Comparison of ENCODE assay signal across 8 mouse cellular contexts in genomic region chr16:20671886-20672285, GRCm38 (mm10). TPM values are rescaled to one million over a fixed set of nuclear protein-coding genes. Genes with fewer than 3 reads are reported as not detected.
DNase-seq lines count a peak whose midpoint lies in the region; ATAC-seq and TF ChIP-seq lines count a peak whose summit lies in the region.

No protein-coding gene starts in this region.

- peak overlapping the region; percentile 30; the same call in 1 of the 2 replicates for H3K27ac ChIP-seq in lung, embryonic 14.5 days (ENCODE audit: low read depth)
- peak overlapping the region; percentile 98; the same call in 1 of the 2 replicates for H3K27ac ChIP-seq in embryonic facial prominence, embryonic 10.5 days (replicated peaks)
- H3K27ac ChIP-seq in limb, embryonic 11.5 days (replicated peaks; ENCODE audit: low read depth, low read length), result no peak overlapping the region

- no peak for ATAC-seq in lung, embryonic 14.5 days (ENCODE audit: insufficient read depth)
- 0 out of 2 replicates have a peak, but pooled peaks have one; percentile 6 for ATAC-seq in limb, embryonic 11.5 days (ENCODE audit: insufficient number of reproducible peaks, low FRiP score, low TSS enrichment, low read depth)

- peaks cover 3% of the 10 kb centered on the region; the same call in 1 of the 2 replicates for H3K4me1 ChIP-seq in lung, embryonic 14.5 days (ENCODE audit: insufficient read depth)
- peaks cover 26% of the 10 kb centered on the region for H3K4me1 ChIP-seq in embryonic facial prominence, embryonic 10.5 days
- peaks cover 12% of the 10 kb centered on the region for H3K4me1 ChIP-seq in limb, embryonic 11.5 days (ENCODE audit: control insufficient read depth, insufficient read depth, low read length)

- H3K9me3 ChIP-seq in lung, embryonic 14.5 days (ENCODE audit: low read depth, low read length), result no peaks in the 10 kb centered on the region
- no peaks in the 10 kb centered on the region for H3K9me3 ChIP-seq in embryonic facial prominence, embryonic 10.5 days
- H3K9me3 ChIP-seq in limb, embryonic 11.5 days (ENCODE audit: control insufficient read depth, low read length), result no peaks in the 10 kb centered on the region

- DNase-seq in lung, embryonic 14.5 days, result peak; percentile 5
- no peak for DNase-seq in lung, adult 18-20 months
- no peak for DNase-seq in embryonic facial prominence, embryonic 10.5 days (ENCODE audit: low spot score)
- DNase-seq in limb, embryonic 11.5 days (ENCODE audit: low spot score), result no peak
- DNase-seq in retina, postnatal 1 day, result peak; percentile 14
- no peak for DNase-seq in Muller cell, postnatal 12 days (ENCODE audit: inconsistent ontology term)
- no peak for DNase-seq in left cerebral cortex, adult 11 months (ENCODE audit: low spot score)
- DNase-seq in thymus, adult 18-20 months, result no peak

- peak overlapping the region; percentile 93 for H3K4me3 ChIP-seq in lung, embryonic 14.5 days (ENCODE audit: low read depth, low read length)
- peak overlapping the region; percentile 100 for H3K4me3 ChIP-seq in embryonic facial prominence, embryonic 10.5 days
- peak overlapping the region; percentile 96 for H3K4me3 ChIP-seq in limb, embryonic 11.5 days (ENCODE audit: low read depth, low read length)

- TF ChIP-seq CTCF in lung, embryonic 14.5 days (IDR thresholded peaks at IDR 0.05; ENCODE audit: low read depth), result no peak

- H3K4me2 ChIP-seq in lung, embryonic 14.5 days, result peak overlapping the region; percentile 99
- peak overlapping the region; percentile 39; the same call in 1 of the 2 replicates for H3K4me2 ChIP-seq in limb, embryonic 11.5 days (ENCODE audit: low read depth, severe bottlenecking)

- 20% methylated on average over 6 of the region's 6 CpGs for WGBS in lung, embryonic 14.5 days
- WGBS in embryonic facial prominence, embryonic 10.5 days, result 27% methylated on average over 6 of the region's 6 CpGs
- WGBS in limb, embryonic 11.5 days, result 30% methylated on average over 6 of the region's 6 CpGs

- no peaks in the 10 kb centered on the region for H3K27me3 ChIP-seq in lung, embryonic 14.5 days (ENCODE audit: insufficient read depth, low read length)
- no peaks in the 10 kb centered on the region for H3K27me3 ChIP-seq in embryonic facial prominence, embryonic 10.5 days (replicated peaks; ENCODE audit: low read depth, poor library complexity, severe bottlenecking)
- H3K27me3 ChIP-seq in limb, embryonic 11.5 days (ENCODE audit: control insufficient read depth, insufficient read depth, low read length), result no peaks in the 10 kb centered on the region

- no peak overlapping the region for H3K9ac ChIP-seq in lung, embryonic 14.5 days
- no peak overlapping the region for H3K9ac ChIP-seq in limb, embryonic 11.5 days (ENCODE audit: low read length)

- H3K36me3 ChIP-seq in lung, embryonic 14.5 days (ENCODE audit: insufficient read depth), result peaks cover 24% of the 10 kb centered on the region
- H3K36me3 ChIP-seq in embryonic facial prominence, embryonic 10.5 days (replicated peaks), result peaks cover 32% of the 10 kb centered on the region
- H3K36me3 ChIP-seq in limb, embryonic 11.5 days (ENCODE audit: control insufficient read depth, insufficient read depth, low read length), result peaks cover 14% of the 10 kb centered on the region

RNA-seq across cellular contexts. Expression of gene Eif4g1, which starts 3.8 kb away (rescaled TPM):
- 176 and 191 TPM in 2 replicates for polyA plus RNA-seq in lung, embryonic 14.5 days (2014; fragmentation: Nextera tagmentation; extraction: Ambion mirVana)
- 251 and 260 TPM in 2 replicates for polyA plus RNA-seq in embryonic facial prominence, embryonic 10.5 days (2016; fragmentation: Nextera tagmentation; extraction: Ambion mirVana)
- 170 and 190 TPM in 2 replicates for polyA plus RNA-seq in limb, embryonic 11.5 days (2014; fragmentation: Nextera tagmentation; extraction: Ambion mirVana)

RNA-seq across cellular contexts. Expression of gene Psmd2, which starts 20.4 kb away (rescaled TPM):
- polyA plus RNA-seq in lung, embryonic 14.5 days (2014; fragmentation: Nextera tagmentation; extraction: Ambion mirVana), result 345 and 352 TPM in 2 replicates
- polyA plus RNA-seq in embryonic facial prominence, embryonic 10.5 days (2016; fragmentation: Nextera tagmentation; extraction: Ambion mirVana), result 520 and 530 TPM in 2 replicates
- 480 and 491 TPM in 2 replicates for polyA plus RNA-seq in limb, embryonic 11.5 days (2014; fragmentation: Nextera tagmentation; extraction: Ambion mirVana)

RNA-seq across cellular contexts. Expression of gene Fam131a, which starts 21.2 kb away (rescaled TPM):
- 3.4 TPM in 2 replicates for polyA plus RNA-seq in lung, embryonic 14.5 days (2014; fragmentation: Nextera tagmentation; extraction: Ambion mirVana)
- 2.9 and 4.8 TPM in 2 replicates for polyA plus RNA-seq in embryonic facial prominence, embryonic 10.5 days (2016; fragmentation: Nextera tagmentation; extraction: Ambion mirVana)
- 3.5 and 4.1 TPM in 2 replicates for polyA plus RNA-seq in limb, embryonic 11.5 days (2014; fragmentation: Nextera tagmentation; extraction: Ambion mirVana)

RNA-seq across cellular contexts. Expression of gene Ece2, which starts 42.3 kb away (rescaled TPM):
- 2.8 and 2.9 TPM in 2 replicates for polyA plus RNA-seq in lung, embryonic 14.5 days (2014; fragmentation: Nextera tagmentation; extraction: Ambion mirVana)
- polyA plus RNA-seq in embryonic facial prominence, embryonic 10.5 days (2016; fragmentation: Nextera tagmentation; extraction: Ambion mirVana), result 3.3 and 4.1 TPM in 2 replicates
- polyA plus RNA-seq in limb, embryonic 11.5 days (2014; fragmentation: Nextera tagmentation; extraction: Ambion mirVana), result 3.0 and 3.4 TPM in 2 replicates

RNA-seq across cellular contexts. Expression of gene Polr2h, which starts 45.6 kb away (rescaled TPM):
- 101 and 114 TPM in 2 replicates for polyA plus RNA-seq in lung, embryonic 14.5 days (2014; fragmentation: Nextera tagmentation; extraction: Ambion mirVana)
- polyA plus RNA-seq in embryonic facial prominence, embryonic 10.5 days (2016; fragmentation: Nextera tagmentation; extraction: Ambion mirVana), result 151 and 153 TPM in 2 replicates
- 136 and 140 TPM in 2 replicates for polyA plus RNA-seq in limb, embryonic 11.5 days (2014; fragmentation: Nextera tagmentation; extraction: Ambion mirVana)

Comparison
In these comparisons a context has a peak if more than half of its experiments do, and no peak if none do; other contexts are left out.
1. DNase-seq: peak in lung, embryonic 14.5 days (single experiment) and retina, postnatal 1 day (single experiment); none in lung, adult 18-20 months (0 of 2), embryonic facial prominence, embryonic 10.5 days (single experiment), limb, embryonic 11.5 days (single experiment), Muller cell, postnatal 12 days (single experiment), left cerebral cortex, adult 11 months (single experiment) and thymus, adult 18-20 months (0 of 2).
2. Peak in every context shown above with its lines, with median percentiles within 50 percentile points of each other: H3K4me3 ChIP-seq.